Mouse (Mus musculus) cerebellum, adult 11 months (tissue): ENCODE data around the gene Hbq1b.
A peak's percentile ranks its signal among the peaks of the same experiment; 100 is the strongest.

Source experiments
- DNase-seq: peaks from one replicate; pipeline ENCODE4 v3.0.0; 2022

Gene Hbq1b

GRCm38 (mm10) chr11:32302824-32303419 is 16.2 kb downstream of the Hbq1b start:
- DNase-seq, result no peak

GRCm38 (mm10) chr11:32303455-32303854 is 16.7 kb downstream of the Hbq1b start:
- no peak for DNase-seq

- no peak for DNase-seq
Observed at GRCm38 (mm10) chr11:32307006-32307405, 20.2 kb downstream of the Hbq1b start.

GRCm38 (mm10) chr11:32309446-32309845 is 22.7 kb downstream of the Hbq1b start:
- DNase-seq, result no peak

GRCm38 (mm10) chr11:32309928-32310327 is 23.2 kb downstream of the Hbq1b start:
- no peak for DNase-seq

GRCm38 (mm10) chr11:32316009-32316408 is 29.2 kb downstream of the Hbq1b start:
- DNase-seq, result no peak

GRCm38 (mm10) chr11:32320507-32321195 is 33.9 kb downstream of the Hbq1b start:
- no peak for DNase-seq

GRCm38 (mm10) chr11:32321196-32321565 is 34.4 kb downstream of the Hbq1b start:
- DNase-seq, result peak; percentile 21

- DNase-seq, result peak; percentile 73
Observed at GRCm38 (mm10) chr11:32324609-32325008, 37.8 kb downstream of the Hbq1b start.

- no peak for DNase-seq
Observed at GRCm38 (mm10) chr11:32331075-32331474, 44.3 kb downstream of the Hbq1b start.

- DNase-seq, result no peak
Observed at GRCm38 (mm10) chr11:32331861-32332260, 45.1 kb downstream of the Hbq1b start.

- DNase-seq, result no peak
Observed at GRCm38 (mm10) chr11:32333235-32333634, 46.5 kb downstream of the Hbq1b start.

GRCm38 (mm10) chr11:32336435-32336907 is 49.7 kb downstream of the Hbq1b start:
- no peak for DNase-seq
